Mouse (Mus musculus): ENCODE results near the gene Hist3h2a.

DNA sequence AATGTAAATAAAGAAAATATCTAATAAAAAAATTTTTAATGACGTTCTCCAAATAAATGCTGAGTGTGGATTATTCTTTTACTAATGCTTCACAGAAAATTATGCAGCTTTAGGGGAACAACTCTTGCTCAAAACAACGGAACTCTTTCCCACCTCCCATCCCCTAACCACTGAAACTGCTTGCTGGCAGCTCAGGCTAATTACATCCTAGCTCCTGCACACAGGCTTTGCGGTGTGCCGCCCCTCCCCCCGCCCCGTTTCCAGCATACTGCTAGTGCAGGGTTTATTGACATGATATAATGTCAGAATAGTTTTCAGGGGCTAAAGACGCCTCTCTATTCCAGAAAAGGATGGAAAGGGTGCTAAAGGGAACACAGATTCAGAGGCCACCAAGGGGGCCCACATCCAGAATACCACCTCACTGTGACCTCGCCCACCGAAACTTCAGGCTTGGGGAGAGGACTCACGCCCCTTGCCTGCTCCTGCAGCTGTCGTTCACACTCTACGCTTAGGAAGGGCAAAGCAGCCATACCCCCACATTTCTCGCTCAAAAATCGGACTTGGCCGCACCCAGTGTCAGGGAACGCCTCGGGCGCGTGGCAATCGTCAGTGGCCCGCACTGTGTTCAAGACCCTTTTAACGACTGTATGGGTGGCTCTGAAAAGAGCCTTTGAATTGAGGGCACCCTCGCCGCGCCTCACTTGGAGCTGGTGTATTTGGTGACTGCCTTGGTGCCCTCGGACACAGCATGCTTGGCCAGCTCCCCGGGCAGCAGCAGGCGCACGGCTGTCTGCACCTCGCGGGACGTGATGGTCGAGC is 925 bp upstream of the Hist3h2a start:
- TF ChIP-seq TCF3 (IDR thresholded peaks at IDR 0.05; ENCODE audit: insufficient read length, low read depth) (no peak), POLR2A (IDR thresholded peaks at IDR 0.05; ENCODE audit: insufficient read length, low read depth) (peak; percentile 3), SRF (IDR thresholded peaks at IDR 0.05; ENCODE audit: control insufficient read depth, insufficient read length, low read depth) (no peak), MAX (IDR thresholded peaks at IDR 0.05; ENCODE audit: low read depth) (no peak)

Data from myocyte (in vitro differentiated cells).